Mouse (Mus musculus) midbrain, embryonic 11.5 days (tissue): ENCODE measurements at regions not wholly inside any gene's neighbourhood (a gene's known extent, or its start where the extent isn't known, plus 50 kb on each side); places are given as distances from the start of the nearest gene placed in this dataset.

Experiments
- ATAC-seq: fragments of 200-750 bp; cut with Nextera tagmentation; 2 replicates; pipeline ENCODE4 v1.8.0; 2017; ENCODE audit warnings: moderate TSS enrichment, moderate library complexity; ENCODE audit not compliant: low FRiP score
- DNase-seq: peaks from one replicate; pipeline ENCODE4 v3.0.0; 2015; ENCODE audit warnings: low spot score; ENCODE audit errors: missing footprints
- H3K27ac ChIP-seq: fragments of 300-500 bp; sonication (generic); 2 replicates; pipeline ENCODE4 v1.5.1; 2014; ENCODE audit warnings: low read depth, low read length
- H3K27me3 ChIP-seq: fragments of 300-500 bp; sonication (generic); 2 replicates; pipeline ENCODE4 v1.6.1; 2014; ENCODE audit warnings: mild to moderate bottlenecking, low read length, moderate library complexity, mixed read lengths; ENCODE audit not compliant: control insufficient read depth, insufficient read depth
- H3K36me3 ChIP-seq: fragments of 300-500 bp; sonication (generic); 2 replicates; pipeline ENCODE4 v1.6.1; 2014; ENCODE audit warnings: mild to moderate bottlenecking, low read length, moderate library complexity, mixed read lengths; ENCODE audit not compliant: control insufficient read depth, insufficient read depth
- H3K4me1 ChIP-seq: fragments of 300-500 bp; sonication (generic); 2 replicates; pipeline ENCODE4 v1.6.1; 2014; ENCODE audit warnings: low read length; ENCODE audit not compliant: control insufficient read depth, insufficient read depth
- H3K4me2 ChIP-seq: fragments of 300-500 bp; sonication (generic); 2 replicates; pipeline ENCODE4 v1.6.1; 2014; ENCODE audit warnings: mild to moderate bottlenecking, moderate library complexity
- H3K4me3 ChIP-seq: fragments of 300-500 bp; sonication (generic); 2 replicates; pipeline ENCODE4 v1.5.1; 2014; ENCODE audit warnings: low read depth, low read length
- H3K9ac ChIP-seq: fragments of 300-500 bp; sonication (generic); 2 replicates; pipeline ENCODE4 v1.6.1; 2014; ENCODE audit warnings: low read length
- H3K9me3 ChIP-seq: fragments of 300-500 bp; sonication (generic); 2 replicates; pipeline ENCODE4 v1.6.1; 2016; ENCODE audit warnings: low read length; ENCODE audit not compliant: control insufficient read depth
- WGBS: fragments of 180-500 bp; shearing (Covaris S2); extraction: QIAGEN DNeasy Blood & Tissue Kit; methylation state at CpG from one replicate; pipeline ENCODE4 v1.1.7; 2014; 5-methylcytosine and 5-hydroxymethylcytosine counted together

DNA sequence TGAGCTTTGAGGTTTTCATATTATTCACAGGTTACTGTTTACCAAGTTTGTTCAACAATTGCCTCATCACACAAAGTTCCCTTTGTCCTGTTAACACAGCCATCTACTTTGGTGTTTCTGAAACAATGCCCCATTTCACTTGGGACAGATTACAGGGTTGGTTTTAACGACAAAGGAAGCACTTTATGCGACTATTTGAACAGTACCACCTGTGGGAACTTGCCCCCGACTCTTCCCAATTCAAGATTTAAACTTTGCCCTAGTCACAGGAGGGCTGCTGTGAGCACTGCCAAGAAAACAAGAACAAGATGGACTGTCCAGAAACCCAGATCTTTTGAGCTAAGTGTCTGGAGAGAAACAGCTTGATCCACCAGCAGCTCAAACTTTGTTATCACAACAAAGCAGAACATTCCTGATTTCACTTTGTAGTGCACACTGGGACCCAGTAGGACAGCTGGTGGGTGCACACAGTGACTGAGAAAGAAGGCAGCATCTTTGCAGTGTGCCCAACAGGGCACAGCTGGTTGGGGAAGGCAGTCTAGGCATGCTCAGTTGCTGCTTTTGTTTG lies 283.8 kb upstream of the Rbms1 start:
- H3K4me1 ChIP-seq: no peaks in the 10 kb centered on the region
- no peak overlapping the region for H3K9ac ChIP-seq
- no peak overlapping the region for H3K4me3 ChIP-seq
- no peaks in the 10 kb centered on the region for H3K27me3 ChIP-seq
- ATAC-seq (no peak), DNase-seq (no peak)
- H3K4me2 ChIP-seq: no peak overlapping the region
- H3K27ac ChIP-seq: no peak overlapping the region
- no peaks in the 10 kb centered on the region for H3K9me3 ChIP-seq
- WGBS: 20% methylated on average over 3 of the region's 3 CpGs
- no peaks in the 10 kb centered on the region for H3K36me3 ChIP-seq

DNA sequence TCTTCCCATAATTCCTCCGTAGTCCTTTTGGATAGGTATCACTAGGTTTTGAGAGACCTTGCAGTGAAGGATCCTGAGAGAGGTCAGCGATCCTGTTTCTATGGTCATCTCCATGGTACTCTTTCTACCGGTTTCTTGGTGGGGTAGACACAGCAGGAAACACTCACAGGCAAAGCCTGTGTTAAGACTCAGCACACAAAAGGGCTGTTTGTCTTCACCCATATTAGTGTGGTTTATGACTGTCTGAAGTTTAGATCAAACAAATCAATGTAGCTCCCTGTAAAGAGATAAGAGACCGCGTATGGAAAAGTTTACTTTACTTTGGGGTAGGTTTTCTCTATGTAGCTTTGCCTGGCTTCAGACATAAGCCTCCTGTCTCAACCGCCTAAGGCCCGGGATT lies 282.5 kb upstream of the Rbms1 start:
- WGBS: 85% methylated on average over 7 of the region's 7 CpGs
- Histone ChIP-seq H3K9me3 (no peaks in the 10 kb centered on the region), H3K27me3 (no peaks in the 10 kb centered on the region), H3K36me3 (no peaks in the 10 kb centered on the region), H3K4me1 (no peaks in the 10 kb centered on the region), H3K9ac (no peak overlapping the region), H3K4me2 (no peak overlapping the region), H3K27ac (no peak overlapping the region), H3K4me3 (no peak overlapping the region)
- DNase-seq (no peak), ATAC-seq (no peak)

DNA sequence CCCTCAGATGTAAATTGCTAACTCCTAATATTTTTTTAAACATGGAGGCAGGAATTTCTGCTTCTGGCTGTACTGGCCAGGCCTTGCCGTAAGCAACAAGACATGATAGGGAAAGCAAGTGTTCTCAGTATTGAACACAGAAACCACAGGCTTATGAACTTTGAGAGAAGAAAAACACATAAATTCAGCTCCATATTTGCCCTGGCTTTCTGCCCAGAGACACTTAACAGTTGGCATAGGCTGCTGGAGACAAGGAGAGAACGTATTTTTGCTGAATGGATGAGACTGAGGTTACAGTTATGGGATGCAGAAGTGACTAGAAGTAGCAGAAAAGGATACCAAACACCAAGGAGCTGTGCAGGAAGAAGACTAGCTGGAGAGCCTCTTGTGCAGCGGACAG lies 258.7 kb upstream of the Rbms1 start:
- DNase-seq (no peak), ATAC-seq (no peak)
- Histone ChIP-seq H3K4me2 (no peak overlapping the region), H3K27me3 (no peaks in the 10 kb centered on the region), H3K27ac (no peak overlapping the region), H3K9me3 (no peaks in the 10 kb centered on the region), H3K4me3 (no peak overlapping the region), H3K9ac (no peak overlapping the region), H3K4me1 (no peaks in the 10 kb centered on the region), H3K36me3 (no peaks in the 10 kb centered on the region)
- WGBS: 88% methylated on average over 3 of the region's 3 CpGs

DNA sequence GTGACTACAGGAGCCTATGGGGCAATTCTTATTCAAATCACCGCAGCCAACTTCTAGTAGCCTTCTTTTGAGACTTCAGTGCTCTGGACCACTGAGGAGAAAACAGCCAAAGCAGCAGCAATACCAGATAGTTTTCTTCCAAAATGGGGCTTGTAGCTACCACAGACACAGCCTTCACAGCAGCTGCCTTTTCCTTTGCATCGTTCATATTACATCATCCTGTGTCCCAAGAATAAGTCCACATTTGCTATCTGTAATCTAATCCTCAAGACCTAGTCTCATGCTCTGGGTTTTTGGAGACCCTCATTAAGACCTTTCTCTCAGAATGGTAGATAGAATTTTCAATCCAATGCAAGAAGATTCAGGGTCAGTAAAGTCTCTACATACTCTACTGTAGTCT lies 258.2 kb upstream of the Rbms1 start:
- no peak overlapping the region for H3K4me2 ChIP-seq
- 93% methylated on average over 2 of the region's 2 CpGs for whole genome bisulfite sequencing
- no peak overlapping the region for H3K9ac ChIP-seq
- no peaks in the 10 kb centered on the region for H3K4me1 ChIP-seq
- ATAC-seq: no peak
- no peaks in the 10 kb centered on the region for H3K9me3 ChIP-seq
- H3K36me3 ChIP-seq: no peaks in the 10 kb centered on the region
- H3K4me3 ChIP-seq: no peak overlapping the region
- H3K27me3 ChIP-seq: no peaks in the 10 kb centered on the region
- H3K27ac ChIP-seq: no peak overlapping the region
- DNase-seq: no peak

DNA sequence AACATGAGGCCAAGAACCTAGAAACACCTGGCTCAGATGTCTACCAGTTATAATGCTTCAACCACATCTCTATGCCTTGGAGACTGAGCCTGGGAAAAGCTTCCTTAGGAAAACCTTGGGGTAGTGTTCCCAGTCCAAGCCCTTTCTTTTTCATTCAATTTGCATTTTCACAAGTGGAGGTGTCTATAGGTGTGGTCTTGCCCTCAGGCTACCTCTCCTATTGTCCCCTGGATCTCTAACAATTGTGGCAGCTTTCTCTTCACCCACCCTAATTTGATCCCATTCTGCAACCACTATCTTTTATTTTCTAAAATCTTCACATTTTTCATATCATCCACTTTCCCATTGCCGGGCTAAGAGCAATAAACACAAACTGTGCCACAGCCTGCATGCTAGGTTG lies 251.0 kb upstream of the Rbms1 start:
- no peak for DNase-seq

DNA sequence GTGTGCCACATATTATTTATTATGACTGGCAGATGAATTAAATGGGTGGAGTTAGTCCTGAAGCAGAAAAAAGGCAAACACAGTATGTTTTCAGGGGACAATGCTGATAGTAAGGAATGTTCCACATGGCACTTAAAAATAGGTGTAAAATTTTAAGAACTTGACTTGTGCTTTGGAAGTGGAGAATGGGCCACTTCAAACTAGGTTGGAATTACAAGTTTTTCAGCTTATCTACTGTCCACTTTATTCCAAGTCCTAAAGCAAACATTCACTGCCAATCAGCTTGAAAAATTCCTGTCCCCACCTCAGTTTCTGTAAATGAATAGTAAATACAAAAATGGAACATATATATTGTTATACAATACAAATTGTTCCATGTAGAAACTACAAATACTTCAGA lies 238.4 kb upstream of the Rbms1 start:
- DNase-seq (no peak), ATAC-seq (no peak)
- Histone ChIP-seq H3K27me3 (no peaks in the 10 kb centered on the region), H3K9me3 (no peaks in the 10 kb centered on the region), H3K9ac (no peak overlapping the region), H3K27ac (no peak overlapping the region), H3K36me3 (no peaks in the 10 kb centered on the region), H3K4me3 (no peak overlapping the region), H3K4me2 (no peak overlapping the region), H3K4me1 (no peaks in the 10 kb centered on the region)

More for the DNA sequence above, 251.0 kb upstream of the Rbms1 start:
- Histone ChIP-seq H3K27me3 (no peaks in the 10 kb centered on the region), H3K4me1 (no peaks in the 10 kb centered on the region), H3K4me3 (no peak overlapping the region), H3K9me3 (no peaks in the 10 kb centered on the region), H3K36me3 (no peaks in the 10 kb centered on the region), H3K4me2 (no peak overlapping the region), H3K27ac (no peak overlapping the region), H3K9ac (no peak overlapping the region)
- WGBS: 79% methylated on average over 1 of the region's 1 CpGs
- no peak for ATAC-seq

DNA sequence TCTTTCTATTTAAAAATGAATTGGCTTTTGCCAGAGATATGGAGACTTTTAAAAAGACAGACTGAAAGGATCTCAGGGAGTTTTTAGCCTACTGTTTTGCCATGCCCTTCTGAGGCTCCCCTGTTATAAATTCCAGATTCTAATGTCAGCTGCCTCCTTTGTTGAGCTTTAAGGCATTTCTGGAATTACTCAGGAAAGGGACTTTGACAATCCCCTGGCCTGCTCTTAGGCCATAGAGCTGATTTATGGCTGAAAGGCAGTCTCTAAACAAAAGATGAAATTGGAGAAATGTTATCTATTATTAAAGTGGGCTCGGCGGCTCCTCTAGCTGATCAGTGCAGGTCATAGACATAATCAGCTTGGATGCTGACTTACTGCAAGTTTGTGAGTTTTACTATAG lies 231.0 kb upstream of the Rbms1 start:
- DNase-seq (no peak), ATAC-seq (no peak)
- 80% methylated on average over 2 of the region's 2 CpGs for WGBS
- no peak overlapping the region for H3K4me2 ChIP-seq
- H3K9me3 ChIP-seq: no peaks in the 10 kb centered on the region
- H3K4me3 ChIP-seq: no peak overlapping the region
- no peak overlapping the region for H3K9ac ChIP-seq
- H3K36me3 ChIP-seq: no peaks in the 10 kb centered on the region
- no peaks in the 10 kb centered on the region for H3K27me3 ChIP-seq
- no peaks in the 10 kb centered on the region for H3K4me1 ChIP-seq
- no peak overlapping the region for H3K27ac ChIP-seq

DNA sequence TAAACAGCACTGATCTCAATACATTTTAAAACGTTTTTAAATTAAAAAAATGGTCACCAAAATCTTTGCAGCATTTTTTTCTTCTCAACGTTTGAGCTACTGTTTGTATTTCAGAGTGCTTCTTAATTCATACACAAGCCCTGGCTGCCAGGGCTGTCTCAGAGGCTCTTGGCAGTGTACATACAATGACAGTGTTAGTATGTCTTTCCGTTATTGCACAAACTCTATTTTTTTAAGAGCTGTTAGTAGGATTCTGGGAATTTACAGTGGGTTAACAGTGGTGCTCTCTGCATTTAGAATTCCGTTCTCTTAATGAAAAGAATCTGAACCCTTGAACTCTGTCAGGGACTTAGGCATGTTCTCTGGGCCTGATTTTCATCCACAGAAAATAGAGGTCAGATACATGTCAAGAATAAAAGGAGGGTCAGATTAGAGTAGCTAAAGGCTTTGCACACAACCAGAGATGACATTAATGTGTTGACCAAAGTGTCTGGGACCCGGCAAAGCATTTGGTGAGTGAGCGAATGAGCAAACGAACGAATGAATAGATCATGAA lies 219.5 kb upstream of the Rbms1 start:
- H3K36me3 ChIP-seq: no peaks in the 10 kb centered on the region
- H3K9ac ChIP-seq: no peak overlapping the region
- H3K4me1 ChIP-seq: peaks cover 2% of the 10 kb centered on the region; the same call in 1 of the 2 replicates
- H3K4me3 ChIP-seq: no peak overlapping the region
- 55% methylated on average over 8 of the region's 8 CpGs for WGBS
- H3K27me3 ChIP-seq: no peaks in the 10 kb centered on the region
- no peak overlapping the region for H3K27ac ChIP-seq
- ATAC-seq (peak; percentile 68; the same call in 1 of the 2 replicates), DNase-seq (no peak)
- no peak overlapping the region for H3K4me2 ChIP-seq
- no peaks in the 10 kb centered on the region for H3K9me3 ChIP-seq

DNA sequence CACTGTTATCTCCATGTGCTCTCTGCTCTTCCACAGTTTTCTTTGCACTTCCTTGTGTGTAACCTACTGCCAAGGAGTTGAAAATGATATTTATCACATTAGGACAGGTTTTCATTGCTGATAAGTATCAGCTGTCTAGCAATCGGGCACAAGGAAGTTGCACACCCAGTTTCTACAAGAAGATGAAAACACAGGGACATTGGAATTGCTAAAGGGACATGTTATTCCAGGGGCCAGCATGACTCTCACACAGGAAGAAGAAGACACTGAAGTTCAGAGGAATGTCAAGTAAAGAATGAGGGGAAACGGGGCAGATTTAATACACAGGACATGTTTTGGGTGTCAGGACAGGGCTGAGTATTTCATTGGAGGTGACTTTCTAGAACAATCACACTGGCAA lies 214.8 kb upstream of the Rbms1 start:
- peaks cover 6% of the 10 kb centered on the region; the same call in 1 of the 2 replicates for H3K4me1 ChIP-seq
- no peak overlapping the region for H3K4me3 ChIP-seq
- H3K27me3 ChIP-seq: no peaks in the 10 kb centered on the region
- H3K9me3 ChIP-seq: no peaks in the 10 kb centered on the region
- H3K27ac ChIP-seq: no peak overlapping the region
- H3K4me2 ChIP-seq: no peak overlapping the region
- no peaks in the 10 kb centered on the region for H3K36me3 ChIP-seq
- WGBS: 90% methylated on average over 2 of the region's 2 CpGs
- no peak for DNase-seq
- no peak overlapping the region for H3K9ac ChIP-seq
- ATAC-seq: no peak
